Mouse (Mus musculus): ENCODE data around the gene Fam19a2.

Gene Fam19a2

GRCm38 (mm10) chr10:123385641-123386040, 121.8 kb downstream of the Fam19a2 start:
- DNase-seq (ENCODE audit: low spot score in 2 of 2) = no peak

- DNase-seq (ENCODE audit: low spot score in 2 of 2) = no peak
These were observed 131.6 kb downstream of the Fam19a2 start for GRCm38 (mm10) chr10:123395429-123395828.

GRCm38 (mm10) chr10:123398136-123398535, 134.3 kb downstream of the Fam19a2 start:
- DNase-seq (ENCODE audit: low spot score in 2 of 2) = no peak

GRCm38 (mm10) chr10:123401188-123401587, 137.4 kb downstream of the Fam19a2 start:
- DNase-seq (ENCODE audit: low spot score in 2 of 2) = no peak

- no peak for DNase-seq (ENCODE audit: low spot score in 2 of 2)
These were observed 138.7 kb downstream of the Fam19a2 start for GRCm38 (mm10) chr10:123402460-123402859.

- DNase-seq (ENCODE audit: low spot score in 2 of 2) = no peak
These were observed 151.2 kb downstream of the Fam19a2 start for GRCm38 (mm10) chr10:123414953-123415352.

- DNase-seq (ENCODE audit: low spot score in 2 of 2) = no peak
These were observed 152.2 kb downstream of the Fam19a2 start for GRCm38 (mm10) chr10:123416024-123416423.

- DNase-seq (ENCODE audit: low spot score in 2 of 2) = no peak
These were observed 154.9 kb downstream of the Fam19a2 start for GRCm38 (mm10) chr10:123418616-123419173.

- no peak for DNase-seq (ENCODE audit: low spot score in 2 of 2)
These were observed 156.5 kb downstream of the Fam19a2 start for GRCm38 (mm10) chr10:123420249-123420648.

- DNase-seq (ENCODE audit: low spot score in 2 of 2) = no peak
These were observed 160.7 kb downstream of the Fam19a2 start for GRCm38 (mm10) chr10:123424482-123424881.

- DNase-seq (ENCODE audit: low spot score in 2 of 2) = no peak
These were observed 162.9 kb downstream of the Fam19a2 start for GRCm38 (mm10) chr10:123426527-123427363.

GRCm38 (mm10) chr10:123431569-123431968, 167.8 kb downstream of the Fam19a2 start:
- no peak for DNase-seq (ENCODE audit: low spot score in 2 of 2)

- no peak for DNase-seq (ENCODE audit: low spot score in 2 of 2)
These were observed 173.8 kb downstream of the Fam19a2 start for GRCm38 (mm10) chr10:123437576-123437975.

- no peak for DNase-seq (ENCODE audit: low spot score in 2 of 2)
These were observed 193.0 kb downstream of the Fam19a2 start for GRCm38 (mm10) chr10:123456800-123457199.

- no peak for DNase-seq (ENCODE audit: low spot score in 2 of 2)
These were observed 196.7 kb downstream of the Fam19a2 start for GRCm38 (mm10) chr10:123460466-123460865.

- DNase-seq (ENCODE audit: low spot score in 2 of 2) = no peak
These were observed 198.5 kb downstream of the Fam19a2 start for GRCm38 (mm10) chr10:123462305-123462704.

- DNase-seq (ENCODE audit: low spot score in 2 of 2) = no peak
These were observed 251.0 kb downstream of the Fam19a2 start for GRCm38 (mm10) chr10:123514749-123515148.

GRCm38 (mm10) chr10:123520613-123521012, 256.8 kb downstream of the Fam19a2 start:
- DNase-seq (ENCODE audit: low spot score in 2 of 2) = no peak

- no peak for DNase-seq (ENCODE audit: low spot score in 2 of 2)
These were observed 257.4 kb downstream of the Fam19a2 start for GRCm38 (mm10) chr10:123521203-123521602.

GRCm38 (mm10) chr10:123525424-123525823, 261.6 kb downstream of the Fam19a2 start:
- no peak for DNase-seq (ENCODE audit: low spot score in 2 of 2)

- DNase-seq (ENCODE audit: low spot score in 2 of 2) = no peak
These were observed 262.3 kb downstream of the Fam19a2 start for GRCm38 (mm10) chr10:123526059-123526458.

GRCm38 (mm10) chr10:123536143-123536542, 272.3 kb downstream of the Fam19a2 start:
- no peak for DNase-seq (ENCODE audit: low spot score in 2 of 2)

GRCm38 (mm10) chr10:123548391-123548790, 284.6 kb downstream of the Fam19a2 start:
- DNase-seq (ENCODE audit: low spot score in 2 of 2) = no peak

Data from thymus, postnatal 10 days (tissue).